Mouse (Mus musculus) erythroblast, embryonic 14.5 days (primary cell): ENCODE results near the gene Gm14226. TPM values are rescaled to one million over a fixed set of nuclear protein-coding genes. Genes with fewer than 3 reads are reported as not detected.
"Not testable (repeated sequence)": the region's sequence is repeated elsewhere in the genome, so short reads cannot be mapped to it uniquely, and the experiment has no call there.

Experiments
- H3K27me3 ChIP-seq: 2 replicates; pipeline ENCODE4 v1.6.1; 2012; ENCODE audit warnings: inconsistent platforms; ENCODE audit not compliant: control insufficient read depth
- H3K36me3 ChIP-seq: 2 replicates; pipeline ENCODE4 v1.6.1; 2012; ENCODE audit warnings: mild to moderate bottlenecking, inconsistent platforms; ENCODE audit not compliant: control insufficient read depth
- H3K4me1 ChIP-seq: 2 replicates; pipeline ENCODE4 v1.6.1; 2012; ENCODE audit warnings: inconsistent platforms; ENCODE audit not compliant: control insufficient read depth
- H3K4me3 ChIP-seq: replicated peaks from 2 replicates; pipeline ENCODE3; 2012; ENCODE audit warnings: moderate library complexity, mild to moderate bottlenecking, inconsistent platforms
- H3K9me3 ChIP-seq: 2 replicates; pipeline ENCODE4 v1.6.1; 2012; ENCODE audit warnings: low read length, inconsistent platforms, mixed read lengths; ENCODE audit not compliant: control insufficient read depth
- GATA1 ChIP-seq: IDR thresholded peaks from 2 replicates; pipeline ENCODE4 v1.6.1; 2012; ENCODE audit warnings: low read length, inconsistent platforms, mixed read lengths
- TAL1 ChIP-seq: IDR thresholded peaks from 3 replicates; pipeline ENCODE4 v1.6.1; 2012; ENCODE audit warnings: low read length, inconsistent platforms, mixed read lengths
- polyA plus RNA-seq: library from polyadenylated mRNA; stranded (reverse); fragments of >175 nt; gene quantifications from 2 replicates; pipeline ENCODE4 v1.2.3, GENCODE M21; 2012

The Gm14226 gene
- polyA plus RNA-seq: not detected in 2 replicates

DNA sequence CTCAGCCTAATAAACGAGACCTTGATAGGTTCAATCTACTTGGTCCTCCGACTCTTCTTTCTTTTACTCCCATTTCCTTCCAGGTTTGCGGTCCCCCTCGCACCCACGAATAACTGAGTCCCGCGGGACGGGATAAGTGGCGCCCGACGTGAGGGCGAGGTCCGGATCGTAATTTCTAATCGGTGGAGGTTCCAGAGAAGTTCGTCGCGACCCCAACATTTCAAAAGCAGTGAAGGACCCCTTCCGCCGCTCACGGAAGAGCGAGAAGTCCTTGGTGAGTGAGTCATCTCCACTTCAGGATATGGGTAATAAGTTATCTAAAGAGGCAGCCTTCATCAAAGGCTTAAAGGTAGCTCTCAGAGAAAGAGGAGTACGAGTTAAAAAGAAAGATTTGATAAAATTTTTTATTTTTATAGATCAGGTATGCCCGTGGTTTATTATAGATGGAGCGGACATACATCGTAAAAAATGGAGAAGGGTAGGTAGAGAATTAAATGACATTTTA lies at the start of gene Gm14226:
TSS of gene Gm14226 (plus strand) at position 16 of the 505 bp plus-strand sequence.
- Histone ChIP-seq H3K27me3 (peaks cover 16% of the 10 kb centered on the region), H3K4me3 (peak within 1 kb of the TSS; percentile 12), H3K9me3 (peaks cover 24% of the 10 kb centered on the region)
- not testable (repeated sequence) for H3K4me1 ChIP-seq, H3K36me3 ChIP-seq

DNA sequence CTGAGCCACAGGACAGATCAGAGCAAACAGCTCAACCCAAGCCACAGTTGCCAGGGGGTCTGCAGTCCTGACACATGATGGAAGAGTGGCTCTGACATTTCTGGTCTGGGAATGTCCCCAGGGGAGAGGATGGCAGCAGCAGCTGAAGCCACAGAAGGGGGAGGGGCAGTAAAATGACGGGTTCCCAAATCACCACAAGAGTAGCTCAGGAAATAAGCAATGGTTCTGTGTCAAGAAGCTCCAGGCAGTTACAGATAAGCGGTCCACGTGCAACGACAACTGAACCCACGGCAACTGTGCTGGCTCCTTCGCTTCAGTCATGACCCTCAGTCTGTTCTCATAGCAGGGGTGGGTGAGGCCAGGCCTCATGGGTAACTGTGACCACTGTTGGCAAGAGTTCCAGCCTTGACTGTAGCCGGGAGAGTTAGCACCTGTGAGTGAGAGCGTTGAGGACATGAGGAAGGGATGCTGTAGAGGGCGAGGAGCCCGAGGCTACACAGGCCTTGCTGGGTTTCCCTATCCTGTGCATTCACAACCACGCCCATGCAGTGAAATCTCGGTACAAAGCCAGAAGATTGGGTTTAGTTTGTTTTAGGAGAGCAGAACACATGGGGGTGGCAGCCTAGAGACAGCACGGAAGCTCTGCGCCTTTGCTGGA lies 48.2 kb upstream of the Gm14226 start:
- not testable (repeated sequence) for H3K9me3 ChIP-seq, H3K4me1 ChIP-seq

DNA sequence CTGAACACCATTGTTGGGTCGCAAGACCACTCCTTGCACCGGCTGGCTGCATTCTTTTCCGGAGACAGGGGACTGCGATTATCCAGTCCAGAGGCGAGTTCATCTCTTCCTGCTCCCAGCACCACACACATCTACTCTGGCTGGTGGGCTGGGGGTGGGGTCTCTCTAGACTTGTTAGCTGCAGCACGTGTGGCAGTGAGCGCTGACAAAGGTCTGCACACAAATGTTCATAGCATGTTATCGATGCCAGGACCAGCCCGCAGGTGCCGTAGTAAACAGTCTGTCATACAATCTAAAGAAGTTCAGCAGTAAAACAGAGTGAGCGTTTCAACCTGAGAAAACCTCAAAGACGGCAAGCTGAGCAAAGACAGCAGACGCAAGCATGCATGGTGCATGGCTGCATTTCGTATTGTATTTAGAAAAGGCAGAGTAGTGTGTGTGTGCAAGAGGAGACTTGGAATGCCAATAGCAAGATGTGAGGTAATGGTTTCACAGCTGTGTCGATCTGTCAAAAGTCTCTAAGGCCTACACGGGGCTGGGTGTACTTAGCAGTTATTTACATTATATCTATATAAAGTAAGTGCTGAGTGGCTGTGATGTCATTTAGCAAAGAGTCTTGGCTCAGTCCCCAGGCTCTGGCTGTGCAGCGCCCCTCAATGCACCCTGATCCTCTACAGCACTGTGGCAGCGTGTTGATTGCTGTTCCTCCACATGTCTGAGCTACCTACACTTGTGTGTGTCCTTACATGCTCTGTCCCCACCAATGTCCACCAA lies 46.0 kb upstream of the Gm14226 start:
- H3K4me1 ChIP-seq: no peaks in the 10 kb centered on the region
- no peaks in the 10 kb centered on the region for H3K27me3 ChIP-seq
- H3K9me3 ChIP-seq: no peaks in the 10 kb centered on the region
- no peak overlapping the region for H3K4me3 ChIP-seq
- TF ChIP-seq GATA1 (no peak), TAL1 (no peak)
- no peaks in the 10 kb centered on the region for H3K36me3 ChIP-seq

More for the DNA sequence above, 48.2 kb upstream of the Gm14226 start:
- not testable (repeated sequence) for H3K27me3 ChIP-seq, H3K36me3 ChIP-seq, H3K4me3 ChIP-seq

DNA sequence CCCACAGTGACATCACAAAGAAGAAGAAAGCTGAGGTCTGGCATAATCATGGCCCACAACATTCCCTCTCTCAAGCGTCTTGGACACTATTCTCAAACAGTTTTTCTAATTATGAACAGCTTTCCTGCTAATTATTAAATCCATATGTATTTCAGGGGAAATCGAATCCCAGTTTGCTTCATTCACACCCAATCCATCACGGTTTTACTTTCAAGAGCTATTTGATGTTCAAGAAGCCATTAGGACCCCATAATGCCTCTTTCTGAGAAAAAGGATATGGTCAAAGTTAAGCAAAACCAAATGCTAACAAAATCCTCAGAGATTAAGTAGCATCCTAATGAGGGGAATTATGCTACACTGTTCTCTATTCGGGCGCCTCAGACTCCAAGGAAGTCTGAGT lies 45.1 kb upstream of the Gm14226 start:
- no peaks in the 10 kb centered on the region for H3K27me3 ChIP-seq
- no peaks in the 10 kb centered on the region for H3K9me3 ChIP-seq
- no peak for TF ChIP-seq TAL1
- no peak for TF ChIP-seq GATA1

DNA sequence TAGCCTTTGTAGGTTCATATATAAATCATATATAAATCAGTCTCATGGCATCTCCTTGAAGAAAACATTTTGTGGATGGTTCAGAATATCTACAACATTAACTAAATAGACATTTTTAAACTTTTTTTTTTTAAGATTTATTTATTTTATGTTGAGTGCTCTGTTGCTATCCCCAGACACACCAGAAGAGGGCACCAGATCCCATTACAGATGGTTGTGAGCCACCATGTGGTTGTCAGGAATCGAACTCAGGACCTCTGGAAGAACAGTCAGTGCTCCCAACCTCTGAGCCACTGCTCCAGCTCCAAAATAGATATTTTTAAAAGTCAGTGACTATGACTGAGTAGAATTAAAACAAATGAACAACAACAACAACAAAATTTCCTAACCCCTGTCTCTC lies 31.5 kb upstream of the Gm14226 start:
- no peaks in the 10 kb centered on the region for H3K9me3 ChIP-seq
- no peaks in the 10 kb centered on the region for H3K27me3 ChIP-seq
- no peak for TF ChIP-seq TAL1
- no peak for TF ChIP-seq GATA1
- H3K36me3 ChIP-seq: no peaks in the 10 kb centered on the region
- no peaks in the 10 kb centered on the region for H3K4me1 ChIP-seq
- no peak overlapping the region for H3K4me3 ChIP-seq

More for the DNA sequence above, 45.1 kb upstream of the Gm14226 start:
- Histone ChIP-seq H3K4me1 (no peaks in the 10 kb centered on the region), H3K4me3 (no peak overlapping the region), H3K36me3 (no peaks in the 10 kb centered on the region)

DNA sequence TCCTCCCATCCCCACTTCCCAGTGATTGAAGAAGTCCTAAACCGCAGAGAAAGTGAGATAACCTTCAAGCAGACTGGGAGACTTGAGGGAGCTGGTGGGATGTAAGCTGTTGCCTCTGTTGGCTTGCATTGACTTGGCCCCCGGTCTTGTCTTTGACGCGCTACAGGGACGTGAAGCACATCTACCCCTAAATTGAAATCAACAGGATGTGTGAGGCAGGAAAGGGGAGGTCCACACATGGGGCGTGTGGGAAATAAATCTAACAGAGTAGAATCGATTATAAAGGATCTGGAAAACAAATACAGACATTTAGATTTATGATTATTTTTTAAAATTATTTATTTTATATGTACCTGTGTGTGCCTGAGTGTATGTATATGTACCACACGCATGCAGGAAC lies 26.7 kb upstream of the Gm14226 start:
- Histone ChIP-seq H3K4me1 (no peaks in the 10 kb centered on the region), H3K9me3 (no peaks in the 10 kb centered on the region), H3K27me3 (no peaks in the 10 kb centered on the region), H3K36me3 (no peaks in the 10 kb centered on the region), H3K4me3 (no peak overlapping the region)
- TF ChIP-seq TAL1: no peak
- no peak for TF ChIP-seq GATA1

DNA sequence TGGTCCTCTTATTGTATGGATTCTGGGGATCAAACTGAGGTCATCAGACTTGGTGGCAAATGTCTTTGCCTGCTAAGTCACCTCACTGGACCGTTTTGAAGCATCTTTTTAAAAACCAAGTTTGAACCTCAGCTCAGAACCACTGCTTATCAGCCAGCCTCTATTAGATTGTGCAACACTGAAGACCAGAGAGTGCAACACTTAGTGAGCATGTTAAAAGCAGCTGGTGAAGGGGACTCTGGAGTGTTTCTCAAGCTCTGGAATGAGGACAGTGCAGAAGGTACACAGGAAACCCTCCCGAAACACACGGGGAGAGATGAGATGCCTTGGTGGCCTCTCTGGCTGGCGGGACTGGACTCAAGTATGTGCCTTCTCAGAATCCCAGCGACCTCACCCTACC lies 26.0 kb upstream of the Gm14226 start:
- H3K4me3 ChIP-seq: no peak overlapping the region
- no peaks in the 10 kb centered on the region for H3K36me3 ChIP-seq
- TF ChIP-seq GATA1: no peak
- no peak for TF ChIP-seq TAL1
- H3K4me1 ChIP-seq: no peaks in the 10 kb centered on the region
- no peaks in the 10 kb centered on the region for H3K27me3 ChIP-seq
- no peaks in the 10 kb centered on the region for H3K9me3 ChIP-seq

DNA sequence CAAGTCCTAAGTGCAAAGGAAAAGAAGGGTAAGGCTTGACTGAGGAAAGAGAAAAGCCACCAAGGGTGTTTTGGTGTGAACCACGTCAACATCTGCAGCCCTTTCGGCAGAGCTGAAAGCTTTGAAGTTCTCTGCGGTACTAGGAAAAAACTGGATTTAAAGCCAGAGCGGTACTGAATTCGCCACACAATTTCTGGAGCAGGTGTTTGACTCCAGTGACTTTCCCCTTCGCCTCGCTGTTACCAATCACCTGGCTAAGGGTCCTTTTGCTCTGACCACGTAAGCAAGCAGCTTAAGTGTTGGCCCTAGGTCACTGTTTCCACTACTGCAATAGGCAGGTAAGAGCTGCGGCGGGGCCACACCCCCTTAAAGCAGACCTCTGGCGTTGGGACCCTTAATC lies 12.6 kb upstream of the Gm14226 start:
- Histone ChIP-seq H3K27me3 (no peaks in the 10 kb centered on the region), H3K36me3 (no peaks in the 10 kb centered on the region), H3K4me3 (no peak overlapping the region), H3K4me1 (no peaks in the 10 kb centered on the region), H3K9me3 (no peaks in the 10 kb centered on the region)
- TF ChIP-seq GATA1 (no peak), TAL1 (no peak)

DNA sequence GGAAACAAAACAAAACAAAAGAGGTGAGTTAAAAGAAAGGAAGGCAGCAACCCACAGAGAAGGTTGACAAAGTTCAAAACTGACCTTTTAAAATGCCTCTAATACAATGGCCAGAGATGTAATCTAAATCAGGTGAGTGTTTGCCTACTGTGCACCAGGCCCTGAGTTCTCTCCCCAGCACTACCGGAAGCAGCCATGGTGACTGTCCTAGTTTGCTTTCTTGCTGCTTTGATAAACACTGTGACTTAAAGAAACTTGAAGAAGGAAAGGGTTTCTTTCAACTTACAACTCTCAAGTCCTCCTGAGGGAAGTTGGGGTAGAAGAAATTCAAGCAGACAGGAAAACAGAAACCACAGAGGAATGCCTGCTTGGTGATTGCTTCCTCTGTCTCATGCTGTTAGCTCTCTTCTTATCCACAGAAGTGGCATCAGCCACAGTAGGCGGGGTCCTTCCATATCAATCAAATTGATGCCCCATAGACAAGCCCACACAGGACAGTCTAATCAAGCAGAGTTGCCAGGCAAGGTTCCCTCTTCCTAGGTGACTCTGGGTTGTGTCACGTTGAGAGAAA lies 6.9 kb upstream of the Gm14226 start:
- Histone ChIP-seq H3K4me3 (no peak overlapping the region), H3K9me3 (no peaks in the 10 kb centered on the region), H3K36me3 (no peaks in the 10 kb centered on the region), H3K4me1 (no peaks in the 10 kb centered on the region), H3K27me3 (no peaks in the 10 kb centered on the region)
- TF ChIP-seq TAL1 (no peak), GATA1 (no peak)
